Mouse (Mus musculus): ENCODE data around the gene Rrbp1.

Rrbp1 gene

GRCm38 (mm10) chr2:144011080-144011551, at the start of gene Rrbp1:
TSS of gene Rrbp1 (minus strand) at chr2:144011263.
- peak; percentile 98 to 99 for DNase-seq (ENCODE audit: low spot score in 2 of 2)

DNA sequence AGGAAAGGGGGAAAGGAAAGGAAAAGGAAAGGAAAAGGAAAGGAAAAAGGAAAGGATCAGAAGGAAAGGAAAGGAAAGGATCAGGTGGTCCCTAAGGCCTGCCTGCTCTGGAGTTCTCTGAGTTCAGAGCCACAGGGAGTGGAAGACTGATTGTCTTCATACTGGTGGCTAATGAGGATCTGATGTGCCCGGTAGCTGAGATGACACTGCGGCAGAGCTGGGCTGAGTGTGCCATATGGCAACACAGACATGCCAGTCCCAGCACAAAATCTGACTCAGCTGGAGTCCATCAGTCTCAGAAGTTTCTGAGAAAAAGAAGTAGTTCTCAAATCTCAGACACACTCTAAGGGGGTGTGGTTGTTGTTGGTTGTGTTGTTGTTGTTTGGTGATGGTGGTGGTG, 46.7 kb upstream of the Rrbp1 start:
- DNase-seq (ENCODE audit: low spot score in 2 of 2) = no peak

- DNase-seq (ENCODE audit: low spot score in 2 of 2) = peak; percentile 48 to 61
These were observed 41.5 kb upstream of the Rrbp1 start for GRCm38 (mm10) chr2:144052410-144053065.

DNA sequence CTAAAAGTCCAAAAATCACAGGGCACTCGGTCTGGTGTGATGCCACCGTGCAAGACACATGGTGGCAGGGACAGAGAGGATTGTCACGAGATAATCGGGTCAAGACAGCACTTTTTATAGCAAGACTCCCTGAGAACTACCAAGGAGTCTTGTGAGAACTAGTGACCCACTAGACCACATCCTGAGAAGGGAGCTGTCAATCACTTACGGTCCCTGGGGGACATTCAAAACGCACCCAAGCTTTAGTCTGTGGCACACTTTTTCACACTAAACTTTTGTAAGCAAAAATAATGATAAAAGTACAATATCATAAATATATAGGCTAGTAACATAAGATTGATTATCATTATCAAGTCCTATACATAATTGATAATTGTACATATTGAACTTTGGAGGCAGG, 39.8 kb upstream of the Rrbp1 start:
- DNase-seq (ENCODE audit: low spot score in 2 of 2) = no peak

DNA sequence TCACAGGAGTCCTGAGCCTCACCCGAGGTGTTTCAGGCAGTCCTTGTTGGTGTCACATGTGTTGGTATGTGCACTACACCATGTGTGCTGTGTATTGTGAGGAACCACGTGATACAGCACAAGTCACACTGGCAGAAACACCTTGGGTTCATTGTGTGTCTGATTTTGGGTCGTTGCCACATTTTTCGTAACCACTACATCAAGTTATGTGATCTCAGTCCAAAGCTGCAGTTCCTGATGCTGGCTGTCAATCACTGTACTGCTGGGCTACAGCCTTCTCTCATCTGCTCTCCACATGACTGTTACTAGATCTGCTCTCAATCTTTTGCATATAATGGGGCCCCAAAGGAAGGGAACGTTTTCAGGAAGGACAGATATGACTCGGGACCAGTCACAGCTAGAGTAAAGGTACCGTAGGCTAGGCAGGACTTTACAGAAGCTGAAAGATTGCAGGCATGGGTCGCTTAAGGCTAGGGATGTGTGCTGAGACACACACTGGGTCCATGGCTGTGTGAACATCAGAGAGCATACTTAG, 39.1 kb upstream of the Rrbp1 start:
- DNase-seq (ENCODE audit: low spot score in 2 of 2) = no peak

GRCm38 (mm10) chr2:144046916-144047315, 35.9 kb upstream of the Rrbp1 start:
- DNase-seq (ENCODE audit: low spot score in 2 of 2) = peak in 1 of 2 experiments; percentile 10

GRCm38 (mm10) chr2:144045756-144046560, 34.9 kb upstream of the Rrbp1 start:
- peak; percentile 31 to 52 for DNase-seq (ENCODE audit: low spot score in 2 of 2)

GRCm38 (mm10) chr2:144044726-144045125, 33.7 kb upstream of the Rrbp1 start:
- DNase-seq (ENCODE audit: low spot score in 2 of 2) = peak; percentile 79

DNA sequence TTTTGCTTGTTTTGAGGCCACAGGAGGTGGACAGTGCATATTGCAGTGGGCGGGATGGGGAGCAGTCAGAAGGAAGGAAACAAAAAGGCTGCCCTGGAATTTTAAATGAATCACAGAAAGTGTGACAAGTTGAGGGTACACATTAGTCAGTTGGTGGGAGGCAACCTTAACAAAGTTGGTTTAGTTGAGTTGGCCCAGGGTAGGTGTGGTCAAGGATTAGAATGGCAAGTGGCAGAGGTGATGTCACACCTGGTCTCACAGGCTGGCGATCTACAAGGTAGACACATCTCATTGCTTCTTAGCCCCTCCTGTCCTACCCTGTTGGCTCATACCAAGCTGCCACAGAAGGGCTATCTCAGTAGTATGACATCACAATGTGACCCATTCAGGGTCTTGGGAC, 21.6 kb upstream of the Rrbp1 start, which contains the start of gene Banf2:
Gene Banf2, plus strand, starts transcription at position 396 of the 400 bp plus-strand sequence.
- DNase-seq (ENCODE audit: low spot score in 2 of 2) = no peak

DNA sequence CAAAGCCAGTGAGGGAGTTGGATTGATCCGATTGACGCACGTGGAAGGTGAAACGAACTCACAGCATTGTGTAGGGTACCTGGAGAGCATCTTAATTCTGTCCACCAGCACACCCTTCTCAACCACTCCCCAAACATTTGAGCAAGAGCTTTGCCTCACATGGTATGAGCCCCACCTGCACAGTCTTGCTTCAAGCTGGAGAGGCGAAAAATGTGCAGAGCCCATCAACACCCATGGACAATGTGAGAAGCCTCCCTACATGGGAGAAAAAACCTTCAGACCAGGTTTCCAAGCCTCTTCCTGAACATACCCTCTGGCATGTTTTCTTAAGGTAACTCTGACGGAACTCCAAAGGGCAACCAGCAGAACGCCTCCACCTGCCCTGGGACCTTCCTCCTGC, 19.7 kb upstream of the Rrbp1 start:
- no peak for DNase-seq (ENCODE audit: low spot score in 2 of 2)

GRCm38 (mm10) chr2:144026456-144026855, 15.4 kb upstream of the Rrbp1 start:
- no peak for DNase-seq (ENCODE audit: low spot score in 2 of 2)

GRCm38 (mm10) chr2:144025361-144025760, 14.3 kb upstream of the Rrbp1 start:
- no peak for DNase-seq (ENCODE audit: low spot score in 2 of 2)

GRCm38 (mm10) chr2:144022441-144022840, 11.4 kb upstream of the Rrbp1 start:
- no peak for DNase-seq (ENCODE audit: low spot score in 2 of 2)

- DNase-seq (ENCODE audit: low spot score in 2 of 2) = no peak
These were observed 8.9 kb upstream of the Rrbp1 start for GRCm38 (mm10) chr2:144019971-144020370.

DNA sequence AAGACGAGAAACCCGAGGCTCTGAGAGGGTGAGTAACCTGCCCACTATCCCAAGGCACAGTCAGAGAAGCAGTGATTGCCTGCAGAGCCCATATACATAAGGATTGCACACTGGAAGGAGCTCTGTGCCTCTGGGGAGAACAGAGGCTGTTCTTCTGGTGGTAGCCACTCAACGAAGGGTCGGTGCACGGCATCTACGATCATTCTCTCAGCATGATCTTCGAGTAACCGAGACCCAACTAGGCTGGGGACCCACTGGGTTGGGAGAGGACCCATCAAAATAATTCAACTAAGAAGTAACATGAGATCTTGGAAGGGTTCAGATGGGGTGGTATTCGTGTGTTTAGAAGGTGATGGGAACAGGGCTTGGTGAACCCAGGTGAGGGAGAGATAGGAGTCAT, 4.8 kb upstream of the Rrbp1 start:
- DNase-seq (ENCODE audit: low spot score in 2 of 2) = no peak

DNA sequence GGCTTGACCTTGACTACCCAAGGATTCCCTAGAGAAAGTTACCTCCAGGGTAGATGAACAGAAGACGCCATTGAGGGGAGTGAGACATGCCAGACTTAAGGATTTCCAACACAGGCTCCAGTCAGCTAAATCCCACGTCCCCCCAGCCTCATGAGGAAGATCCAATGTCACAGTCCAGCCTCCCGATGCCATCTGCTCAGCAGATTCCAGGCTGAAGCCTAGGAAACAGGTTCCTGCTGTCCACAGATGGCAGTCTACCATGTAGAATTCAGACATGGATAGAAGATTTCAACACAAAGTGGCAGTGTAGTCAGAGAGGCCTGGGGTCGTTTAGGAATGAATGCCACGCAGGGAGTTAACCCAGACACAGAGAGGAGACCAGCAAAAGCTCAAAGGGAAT, 3.4 kb upstream of the Rrbp1 start:
- DNase-seq (ENCODE audit: low spot score in 2 of 2) = no peak

DNA sequence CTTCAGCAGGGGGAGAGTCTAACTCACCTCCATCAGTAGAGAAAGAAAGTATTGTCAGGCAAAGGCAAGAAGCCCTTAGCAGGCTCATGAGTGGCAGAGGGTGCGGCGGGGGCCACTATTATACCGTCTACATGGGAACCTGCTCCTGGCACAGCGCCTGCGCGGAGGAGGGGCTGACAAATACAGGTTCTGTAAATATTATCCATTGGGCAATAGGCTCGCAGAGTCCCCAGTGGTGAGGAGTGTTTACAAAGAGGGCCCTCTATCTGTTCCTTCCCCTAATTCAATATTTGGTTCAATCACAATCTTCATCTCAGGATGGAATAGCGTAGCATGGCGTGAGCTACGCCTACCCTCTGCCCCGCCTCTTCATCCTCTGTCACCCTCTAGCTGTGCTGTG, 3.0 kb upstream of the Rrbp1 start:
- no peak for DNase-seq (ENCODE audit: low spot score in 2 of 2)

DNA sequence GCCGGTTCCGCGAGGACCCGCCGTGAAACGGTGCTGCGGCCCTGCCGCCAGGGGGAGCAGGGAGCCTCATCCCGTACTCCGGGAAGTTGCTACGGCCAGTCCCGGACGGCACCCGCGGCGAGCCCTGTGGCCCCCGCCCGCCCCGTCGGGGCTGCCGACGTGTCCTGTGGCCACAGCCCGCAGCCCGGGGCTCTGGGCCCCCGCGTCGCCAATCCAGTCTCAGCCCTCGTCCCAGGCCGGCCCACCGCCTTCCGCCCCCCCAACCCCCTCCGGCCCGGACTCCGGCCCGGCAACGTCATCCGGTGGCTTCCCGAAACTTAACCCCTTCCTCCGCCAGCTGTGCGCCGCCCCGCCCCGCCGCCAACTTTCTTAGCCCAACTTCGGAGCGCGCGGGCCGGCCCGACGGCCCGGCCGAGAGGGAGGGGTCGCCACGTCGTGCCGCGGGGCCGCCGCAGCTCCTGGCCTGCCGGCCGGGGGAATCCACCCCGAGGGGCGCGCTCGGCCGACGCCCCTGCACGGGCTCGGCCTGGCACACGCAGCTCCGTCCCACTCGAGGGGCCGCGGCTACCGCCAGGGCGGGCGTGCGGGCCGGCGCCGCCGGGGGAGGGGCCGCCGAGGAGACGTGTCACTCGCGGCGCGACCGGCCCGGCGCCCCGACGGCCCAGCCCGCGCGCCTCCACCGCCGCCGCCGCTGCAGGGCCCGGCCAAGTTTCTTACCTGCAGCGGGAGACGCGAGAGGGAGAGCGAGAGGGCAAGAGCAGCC, 600 bp downstream of the Rrbp1 start:
- DNase-seq (ENCODE audit: low spot score in 2 of 2) = peak in 1 of 2 experiments; percentile 41

GRCm38 (mm10) chr2:144009551-144010281, 1.3 kb downstream of the Rrbp1 start:
- DNase-seq (ENCODE audit: low spot score in 2 of 2) = peak in 1 of 2 experiments; percentile 52

DNA sequence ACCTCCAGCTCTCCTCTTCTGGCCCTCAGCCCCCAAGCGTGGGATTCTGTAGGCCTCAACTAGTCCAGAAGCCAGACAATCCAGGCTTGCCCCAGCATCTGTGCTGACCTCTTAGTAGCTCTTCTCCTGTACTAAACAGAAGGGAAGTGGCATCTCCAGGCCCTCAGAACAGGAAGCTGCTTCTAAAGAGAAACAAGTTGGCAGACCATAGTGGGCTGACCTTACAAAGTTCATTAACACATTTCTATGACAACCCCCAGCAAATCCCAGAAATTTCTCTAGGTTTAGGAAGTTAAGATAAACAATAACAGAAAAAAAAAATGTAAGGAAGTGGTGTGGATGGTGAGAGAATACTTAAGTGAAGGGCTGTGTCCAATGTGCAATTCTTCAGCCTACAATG, 2.0 kb downstream of the Rrbp1 start:
- no peak for DNase-seq (ENCODE audit: low spot score in 2 of 2)

GRCm38 (mm10) chr2:144007211-144007610, 3.9 kb downstream of the Rrbp1 start:
- DNase-seq (ENCODE audit: low spot score in 2 of 2) = no peak
